Mouse (Mus musculus): ENCODE measurements around the gene Cuta. TPM values are rescaled to one million over a fixed set of nuclear protein-coding genes. Genes with fewer than 3 reads are reported as not detected.

The Cuta gene
- polyA plus RNA-seq, 1 experiment from 2014 or later: 148 TPM

GRCm38 (mm10) chr17:26951952-26952877 is 12.8 kb upstream of the Cuta start:
- no peaks in the 10 kb centered on the region for H3K9me3 ChIP-seq
- no peaks in the 10 kb centered on the region for H3K27me3 ChIP-seq
- peak overlapping the region; percentile 85 for H3K4me2 ChIP-seq
- ATAC-seq (ENCODE audit: low FRiP score): no peak
- H3K9ac ChIP-seq: peak overlapping the region; percentile 89
- peaks cover 68% of the 10 kb centered on the region for H3K4me1 ChIP-seq (replicated peaks)
- 1% methylated on average over 21 of the region's 23 CpGs for WGBS
- H3K36me3 ChIP-seq: peaks cover 27% of the 10 kb centered on the region
- peak overlapping the region; percentile 85 for H3K27ac ChIP-seq
- peak overlapping the region; percentile 42 for H3K4me3 ChIP-seq

- peak overlapping the region; percentile 85 for H3K4me2 ChIP-seq
- H3K27me3 ChIP-seq: no peaks in the 10 kb centered on the region
- H3K4me1 ChIP-seq (replicated peaks): peaks cover 76% of the 10 kb centered on the region
- WGBS: under 1% methylated on average over 8 of the region's 11 CpGs
- H3K9me3 ChIP-seq: no peaks in the 10 kb centered on the region
- H3K4me3 ChIP-seq: peak overlapping the region; percentile 42
- peak overlapping the region; percentile 85 for H3K27ac ChIP-seq
- peak; percentile 49 for ATAC-seq (ENCODE audit: low FRiP score)
- H3K36me3 ChIP-seq: peaks cover 19% of the 10 kb centered on the region
- H3K9ac ChIP-seq: peak overlapping the region; percentile 89
Observed at GRCm38 (mm10) chr17:26951406-26951805, 12.0 kb upstream of the Cuta start.

DNA sequence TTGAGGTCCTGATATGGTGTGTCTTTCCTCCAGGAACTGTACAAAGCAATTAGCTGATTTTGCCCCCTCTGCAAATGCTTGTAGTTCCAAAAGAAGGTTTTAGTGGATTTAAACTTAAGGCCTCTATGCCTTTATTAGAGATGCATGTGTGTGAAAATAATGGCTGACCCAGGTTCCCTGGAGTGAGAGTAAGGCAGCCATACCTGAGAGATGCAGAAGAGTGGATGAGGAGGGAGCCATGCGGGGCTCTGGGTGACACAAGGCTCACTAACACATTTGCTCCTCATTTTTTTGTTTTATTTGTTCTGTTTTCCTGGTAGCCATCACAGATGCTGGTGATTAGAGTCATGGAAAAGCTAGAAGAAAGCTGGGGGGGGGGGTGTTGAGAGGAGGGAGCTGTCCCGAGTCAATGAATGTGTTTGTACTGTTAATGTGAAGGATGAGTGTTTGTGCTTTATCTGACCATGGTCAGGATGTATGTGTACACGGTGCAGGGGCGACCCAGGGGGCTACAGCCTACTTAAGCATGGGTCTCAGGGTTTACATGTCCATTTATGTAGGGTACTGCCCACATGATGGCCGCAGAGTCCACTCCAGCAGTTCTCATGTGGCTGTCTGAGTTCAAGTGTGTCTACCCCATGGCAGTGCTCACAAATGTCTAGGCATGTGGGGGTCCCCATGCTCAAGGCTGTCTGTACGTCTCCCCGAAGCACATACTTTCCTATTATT is 11.4 kb upstream of the Cuta start:
- H3K27ac ChIP-seq: peak overlapping the region; percentile 95
- peak overlapping the region; percentile 85 for H3K4me2 ChIP-seq
- H3K4me1 ChIP-seq (replicated peaks): peaks cover 83% of the 10 kb centered on the region
- peak overlapping the region; percentile 89 for H3K9ac ChIP-seq
- ATAC-seq (ENCODE audit: low FRiP score): peak; percentile 6; the same call in 1 of the 2 replicates
- peaks cover 12% of the 10 kb centered on the region for H3K36me3 ChIP-seq
- peak overlapping the region; percentile 42 for H3K4me3 ChIP-seq
- no peaks in the 10 kb centered on the region for H3K27me3 ChIP-seq
- WGBS: 34% methylated on average over 7 of the region's 7 CpGs
- H3K9me3 ChIP-seq: no peaks in the 10 kb centered on the region

DNA sequence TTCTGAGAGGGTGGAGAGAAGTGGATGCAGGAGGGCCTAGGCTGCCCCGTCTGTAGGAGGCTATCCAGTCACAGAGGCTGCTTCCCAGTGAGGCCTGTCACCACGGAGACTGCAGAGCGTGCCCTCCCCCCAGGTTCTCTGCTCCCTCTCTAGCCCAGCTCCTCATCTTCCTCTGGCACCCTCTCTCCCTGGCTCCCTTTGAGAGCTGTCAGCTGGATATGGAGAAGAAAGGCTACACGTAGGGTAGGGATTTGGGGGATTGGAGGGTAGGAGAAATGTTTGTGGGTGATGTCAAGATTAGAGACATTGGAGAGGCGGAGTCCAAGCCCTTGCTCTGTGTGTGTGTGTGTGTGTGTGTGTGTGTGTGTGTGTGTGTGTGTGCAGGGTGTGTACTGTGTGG is 10.5 kb upstream of the Cuta start:
- H3K36me3 ChIP-seq: peaks cover 3% of the 10 kb centered on the region
- H3K27ac ChIP-seq: peak overlapping the region; percentile 95
- peak overlapping the region; percentile 69 for H3K4me3 ChIP-seq
- H3K9me3 ChIP-seq: no peaks in the 10 kb centered on the region
- peaks cover 88% of the 10 kb centered on the region for H3K4me1 ChIP-seq (replicated peaks)
- 21% methylated on average over 5 of the region's 5 CpGs for whole genome bisulfite sequencing
- H3K9ac ChIP-seq: peak overlapping the region; percentile 89
- peak overlapping the region; percentile 85 for H3K4me2 ChIP-seq
- no peak for ATAC-seq (ENCODE audit: low FRiP score)
- no peaks in the 10 kb centered on the region for H3K27me3 ChIP-seq

DNA sequence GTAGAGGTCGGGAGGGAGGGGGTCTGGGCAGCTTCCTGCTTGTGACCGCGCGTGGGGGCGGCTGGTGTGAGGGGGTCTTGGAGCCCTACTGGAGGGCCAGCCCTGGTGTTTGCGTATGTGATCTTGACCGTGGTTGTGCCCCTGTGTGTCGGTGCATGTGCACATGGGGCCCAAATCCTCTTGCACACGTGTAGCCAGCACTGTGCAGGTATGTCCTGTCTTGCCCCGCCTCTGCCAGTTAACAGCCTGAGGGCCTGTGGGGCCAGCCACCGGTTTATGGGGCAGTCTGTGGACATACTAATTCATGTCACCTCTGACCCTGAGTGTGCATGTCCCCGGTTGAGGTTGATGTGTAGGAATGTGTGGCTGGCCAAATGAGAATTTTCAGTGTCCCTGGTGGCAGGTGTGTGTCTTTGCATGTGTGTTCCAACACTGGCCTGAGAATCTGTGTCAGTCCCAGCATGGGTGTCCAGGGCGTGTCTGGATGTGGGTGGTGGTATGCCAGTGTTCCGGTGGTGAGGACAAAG is 9.7 kb upstream of the Cuta start:
- Histone ChIP-seq H3K36me3 (peaks cover 4% of the 10 kb centered on the region; the same call in 1 of the 2 replicates), H3K4me3 (peak overlapping the region; percentile 69), H3K4me2 (peak overlapping the region; percentile 85), H3K27ac (peak overlapping the region; percentile 95), H3K9ac (peak overlapping the region; percentile 89), H3K4me1 (replicated peaks) (peaks cover 89% of the 10 kb centered on the region), H3K9me3 (no peaks in the 10 kb centered on the region), H3K27me3 (no peaks in the 10 kb centered on the region)
- ATAC-seq (ENCODE audit: low FRiP score): 0 out of 2 replicates have a peak, but pooled peaks have one; percentile 12
- 7% methylated on average over 11 of the region's 14 CpGs for WGBS

- H3K9ac ChIP-seq: peak overlapping the region; percentile 89
- no peak for ATAC-seq (ENCODE audit: low FRiP score)
- 3% methylated on average over 15 of the region's 87 CpGs for WGBS
- H3K4me2 ChIP-seq: peak overlapping the region; percentile 85
- H3K4me1 ChIP-seq (replicated peaks): peaks cover 86% of the 10 kb centered on the region
- peak overlapping the region; percentile 69 for H3K4me3 ChIP-seq
- H3K27ac ChIP-seq: peak overlapping the region; percentile 95
- no peaks in the 10 kb centered on the region for H3K27me3 ChIP-seq
- no peaks in the 10 kb centered on the region for H3K9me3 ChIP-seq
- H3K36me3 ChIP-seq: peaks cover 4% of the 10 kb centered on the region; the same call in 1 of the 2 replicates
Observed at GRCm38 (mm10) chr17:26948316-26949050, 9.1 kb upstream of the Cuta start.

DNA sequence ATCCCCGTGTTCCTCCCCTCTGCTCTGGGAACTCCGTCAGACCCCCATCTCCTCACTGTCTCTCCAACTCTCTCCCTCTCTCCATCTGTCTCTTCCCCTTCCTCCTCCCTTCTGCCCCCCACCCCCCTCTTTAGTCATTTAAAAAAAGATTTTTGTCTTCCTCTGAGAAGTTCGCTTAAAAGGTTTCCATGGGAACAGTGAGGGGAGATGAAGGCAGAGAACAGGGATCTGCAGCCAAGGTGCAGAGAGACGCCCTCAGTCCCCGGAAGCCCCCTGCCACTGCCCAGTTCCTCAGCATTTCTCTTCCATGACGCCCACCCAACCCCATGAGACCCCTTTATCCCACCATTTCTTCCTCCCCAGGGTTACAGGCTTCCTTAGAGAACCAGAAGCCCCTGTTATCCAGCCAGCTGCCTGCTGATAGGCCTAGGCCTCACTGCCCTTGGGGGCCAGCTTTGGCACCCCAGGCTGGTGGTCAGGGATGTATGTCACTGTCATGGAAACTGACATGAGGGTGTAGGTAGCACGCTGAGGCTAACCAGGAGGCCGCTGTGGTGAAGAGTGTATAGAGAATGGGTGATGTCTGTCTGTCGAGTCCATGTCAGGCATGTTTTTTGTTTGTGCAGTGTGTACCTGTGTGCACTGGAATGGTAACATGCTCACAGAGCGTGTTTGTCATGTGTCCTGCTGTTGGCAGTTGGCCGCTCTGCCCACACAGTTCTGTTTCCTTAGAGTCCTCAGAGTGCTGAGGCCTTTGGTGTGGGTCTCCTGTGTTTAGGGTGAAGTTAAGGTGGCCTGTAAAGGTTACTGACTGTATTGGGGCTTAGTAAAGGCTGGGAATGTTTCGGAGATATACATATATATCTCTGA is 8.1 kb upstream of the Cuta start:
- Histone ChIP-seq H3K9me3 (no peaks in the 10 kb centered on the region), H3K36me3 (peaks cover 4% of the 10 kb centered on the region; the same call in 1 of the 2 replicates), H3K4me2 (peak overlapping the region; percentile 67), H3K27ac (peak overlapping the region; percentile 82), H3K4me1 (replicated peaks) (peaks cover 86% of the 10 kb centered on the region), H3K4me3 (peak overlapping the region; percentile 41; the same call in 1 of the 2 replicates), H3K9ac (peak overlapping the region; percentile 79), H3K27me3 (no peaks in the 10 kb centered on the region)
- 24% methylated on average over 12 of the region's 12 CpGs for WGBS
- ATAC-seq (ENCODE audit: low FRiP score): no peak

DNA sequence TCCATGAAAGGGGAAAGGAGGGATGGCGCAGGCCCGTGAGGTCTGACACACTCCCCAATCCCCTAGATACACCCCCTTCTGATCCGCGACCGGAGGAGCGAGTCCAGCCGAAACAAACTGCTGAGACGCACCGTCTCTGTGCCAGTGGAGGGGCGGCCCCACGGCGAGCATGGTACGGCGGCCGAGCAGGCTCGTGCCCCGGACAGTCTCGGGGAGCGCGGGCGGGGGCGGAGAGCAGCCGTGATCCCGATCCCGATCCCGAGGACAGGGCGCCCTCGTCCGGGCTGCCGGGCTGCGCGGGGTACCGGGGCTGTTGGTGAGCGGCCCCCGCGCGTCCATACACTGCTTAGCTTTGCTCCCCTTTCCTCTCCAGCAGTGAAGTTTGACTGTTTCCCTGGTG is 7.2 kb upstream of the Cuta start:
- peak overlapping the region; percentile 79 for H3K9ac ChIP-seq
- no peak for ATAC-seq (ENCODE audit: low FRiP score)
- peak overlapping the region; percentile 82 for H3K27ac ChIP-seq
- H3K36me3 ChIP-seq: peaks cover 4% of the 10 kb centered on the region; the same call in 1 of the 2 replicates
- H3K4me3 ChIP-seq: peak overlapping the region; percentile 41
- peaks cover 86% of the 10 kb centered on the region for H3K4me1 ChIP-seq (replicated peaks)
- no peaks in the 10 kb centered on the region for H3K9me3 ChIP-seq
- peak overlapping the region; percentile 67 for H3K4me2 ChIP-seq
- no peaks in the 10 kb centered on the region for H3K27me3 ChIP-seq
- WGBS: under 1% methylated on average over 37 of the region's 37 CpGs

DNA sequence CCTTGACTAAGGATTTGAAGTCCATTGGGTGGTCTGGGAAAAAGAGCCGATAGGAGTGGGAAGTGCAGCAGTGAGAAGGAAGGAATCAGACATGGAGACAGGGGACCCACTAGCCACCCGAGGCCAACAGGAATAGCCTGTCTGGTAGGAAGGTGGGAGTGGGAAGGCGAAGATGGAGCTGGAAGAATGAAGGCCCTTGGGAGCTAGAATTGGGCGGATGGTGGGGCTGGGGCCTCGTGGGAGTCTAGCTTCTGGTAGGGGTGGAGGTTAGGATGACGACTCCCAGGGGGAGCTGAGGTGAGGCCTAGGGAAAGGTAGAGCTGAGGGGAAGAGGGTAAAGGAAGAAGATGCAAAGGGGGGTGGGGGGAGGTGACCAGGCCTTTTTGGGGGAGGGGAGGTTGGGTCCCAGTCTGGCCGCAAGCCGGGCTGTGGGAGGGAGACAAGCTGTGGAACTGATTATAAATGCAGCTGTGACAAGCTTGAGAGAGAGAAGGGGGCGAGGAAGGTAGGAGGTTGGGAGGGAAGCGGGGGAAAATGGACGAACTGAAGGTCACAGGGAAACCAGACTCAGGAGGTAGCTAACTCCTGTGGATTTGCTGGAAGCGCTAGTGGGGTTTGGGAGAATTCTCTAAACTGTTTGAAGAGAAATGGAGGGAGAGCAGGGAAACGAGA is 6.6 kb upstream of the Cuta start:
- H3K9ac ChIP-seq: peak overlapping the region; percentile 79
- ATAC-seq (ENCODE audit: low FRiP score): no peak
- H3K9me3 ChIP-seq: no peaks in the 10 kb centered on the region
- H3K36me3 ChIP-seq: peaks cover 4% of the 10 kb centered on the region; the same call in 1 of the 2 replicates
- 20% methylated on average over 13 of the region's 13 CpGs for WGBS
- no peaks in the 10 kb centered on the region for H3K27me3 ChIP-seq
- H3K4me2 ChIP-seq: peak overlapping the region; percentile 67
- H3K27ac ChIP-seq: peak overlapping the region; percentile 82
- H3K4me1 ChIP-seq (replicated peaks): peaks cover 81% of the 10 kb centered on the region
- peak overlapping the region; percentile 41 for H3K4me3 ChIP-seq

- WGBS: 10% methylated on average over 4 of the region's 4 CpGs
- no peaks in the 10 kb centered on the region for H3K9me3 ChIP-seq
- peak overlapping the region; percentile 96 for H3K27ac ChIP-seq
- no peak for ATAC-seq (ENCODE audit: low FRiP score)
- H3K27me3 ChIP-seq: no peaks in the 10 kb centered on the region
- peak overlapping the region; percentile 50 for H3K4me3 ChIP-seq
- H3K36me3 ChIP-seq: peaks cover 10% of the 10 kb centered on the region
- peaks cover 83% of the 10 kb centered on the region for H3K4me1 ChIP-seq (replicated peaks)
- H3K9ac ChIP-seq: peak overlapping the region; percentile 76
- peak overlapping the region; percentile 97 for H3K4me2 ChIP-seq
Observed at GRCm38 (mm10) chr17:26941841-26942570, 2.6 kb upstream of the Cuta start.

Data from hindbrain, embryonic 13.5 days (tissue).